Mouse (Mus musculus) intestine, embryonic 16.5 days (tissue): ENCODE results near the gene Senp5. TPM values are rescaled to one million over a fixed set of nuclear protein-coding genes. Genes with fewer than 3 reads are reported as not detected.

Source experiments
- ATAC-seq: fragments of 200-750 bp; cut with Nextera tagmentation; 2 replicates; pipeline ENCODE4 v1.8.0; 2017; ENCODE audit warnings: moderate TSS enrichment, moderate library complexity
- H3K27ac ChIP-seq: fragments of 300-500 bp; sonication (generic); 2 replicates; pipeline ENCODE4 v1.5.1; 2014; ENCODE audit warnings: mild to moderate bottlenecking, low read length
- H3K27me3 ChIP-seq: fragments of 300-500 bp; sonication (generic); replicated peaks from 2 replicates; pipeline ENCODE4 v1.6.1; 2014; ENCODE audit warnings: low read length, control low read depth, mixed read lengths; ENCODE audit not compliant: control insufficient read depth, insufficient read depth
- H3K36me3 ChIP-seq: fragments of 300-500 bp; sonication (generic); 2 replicates; pipeline ENCODE4 v1.6.1; 2014; ENCODE audit warnings: low read length, control low read depth; ENCODE audit not compliant: control insufficient read depth, insufficient read depth
- H3K4me1 ChIP-seq: fragments of 300-500 bp; sonication (generic); 2 replicates; pipeline ENCODE4 v1.6.1; 2014; ENCODE audit warnings: low read length, control low read depth, mixed read lengths; ENCODE audit not compliant: control insufficient read depth, insufficient read depth
- H3K4me2 ChIP-seq: fragments of 300-500 bp; sonication (generic); 2 replicates; pipeline ENCODE4 v1.6.1; 2014; ENCODE audit warnings: low read depth, low read length, control low read depth
- H3K4me3 ChIP-seq: fragments of 300-500 bp; sonication (generic); 2 replicates; pipeline ENCODE4 v1.5.1; 2014; ENCODE audit warnings: mild to moderate bottlenecking, low read length
- H3K9ac ChIP-seq: fragments of 300-500 bp; sonication (generic); 2 replicates; pipeline ENCODE4 v1.6.1; 2014; ENCODE audit warnings: low read depth, low read length
- H3K9me3 ChIP-seq: fragments of 300-500 bp; sonication (generic); 2 replicates; pipeline ENCODE4 v1.6.1; 2016; ENCODE audit warnings: low read length, control low read depth; ENCODE audit not compliant: control insufficient read depth
- WGBS: fragments of 180-500 bp; shearing (Covaris S2); extraction: QIAGEN DNeasy Blood & Tissue Kit; methylation state at CpG from one replicate; pipeline ENCODE4 v1.1.7; 2014; 5-methylcytosine and 5-hydroxymethylcytosine counted together
- polyA plus RNA-seq: library from polyadenylated mRNA; unstranded; fragments of >200 nt; fragmentation: Nextera tagmentation; extraction: Ambion mirVana; gene quantifications from 2 replicates; pipeline ENCODE4 v1.2.1, GENCODE M21; 2015

The Senp5 gene
- polyA plus RNA-seq, 1 experiment from 2014 or later = 9.8 TPM

GRCm38 (mm10) chr16:31932840-31933697 is 70.0 kb downstream of the Senp5 start:
- peaks cover 33% of the 10 kb centered on the region for H3K27me3 ChIP-seq
- peak overlapping the region; percentile 69 for H3K4me2 ChIP-seq
- peak overlapping the region; percentile 63 for H3K9ac ChIP-seq
- under 1% methylated on average over 50 of the region's 50 CpGs for WGBS
- H3K4me3 ChIP-seq = peak overlapping the region; percentile 52
- ATAC-seq = peak; percentile 89
- H3K4me1 ChIP-seq = peaks cover 8% of the 10 kb centered on the region
- H3K27ac ChIP-seq = no peak overlapping the region
- H3K9me3 ChIP-seq = peaks cover 5% of the 10 kb centered on the region; the same call in 1 of the 2 replicates
- H3K36me3 ChIP-seq = no peaks in the 10 kb centered on the region

- Histone ChIP-seq H3K27ac (no peak overlapping the region), H3K9ac (no peak overlapping the region), H3K36me3 (no peaks in the 10 kb centered on the region), H3K9me3 (peaks cover 5% of the 10 kb centered on the region; the same call in 1 of the 2 replicates), H3K4me1 (peaks cover 8% of the 10 kb centered on the region), H3K27me3 (peaks cover 33% of the 10 kb centered on the region), H3K4me2 (no peak overlapping the region), H3K4me3 (no peak overlapping the region)
- 63% methylated on average over 5 of the region's 5 CpGs for WGBS
- ATAC-seq = no peak
Measured at GRCm38 (mm10) chr16:31932255-31932654, 70.8 kb downstream of the Senp5 start.

- no peak overlapping the region for H3K4me2 ChIP-seq
- no peak overlapping the region for H3K9ac ChIP-seq
- H3K27ac ChIP-seq = no peak overlapping the region
- 55% methylated on average over 17 of the region's 17 CpGs for WGBS
- H3K27me3 ChIP-seq = peaks cover 30% of the 10 kb centered on the region
- ATAC-seq = no peak
- H3K9me3 ChIP-seq = 0 out of 2 replicates have a peak, but pooled peaks cover 1% of the 10 kb centered on the region
- no peak overlapping the region for H3K4me3 ChIP-seq
- peaks cover 8% of the 10 kb centered on the region for H3K4me1 ChIP-seq
- no peaks in the 10 kb centered on the region for H3K36me3 ChIP-seq
Measured at GRCm38 (mm10) chr16:31931330-31931729, 71.8 kb downstream of the Senp5 start.

- 84% methylated on average over 5 of the region's 5 CpGs for WGBS
- H3K9me3 ChIP-seq = no peaks in the 10 kb centered on the region
- H3K4me1 ChIP-seq = no peaks in the 10 kb centered on the region
- H3K27me3 ChIP-seq = no peaks in the 10 kb centered on the region; the same call in 1 of the 2 replicates
- no peak for ATAC-seq
- no peak overlapping the region for H3K27ac ChIP-seq
- no peak overlapping the region for H3K4me3 ChIP-seq
- H3K36me3 ChIP-seq = no peaks in the 10 kb centered on the region
- H3K4me2 ChIP-seq = no peak overlapping the region
- H3K9ac ChIP-seq = no peak overlapping the region
Measured at GRCm38 (mm10) chr16:31927412-31927811, 75.7 kb downstream of the Senp5 start.

- no peak; the same call in 1 of the 2 replicates for ATAC-seq
- no peaks in the 10 kb centered on the region for H3K9me3 ChIP-seq
- H3K27ac ChIP-seq = no peak overlapping the region
- no peaks in the 10 kb centered on the region for H3K27me3 ChIP-seq
- H3K9ac ChIP-seq = no peak overlapping the region
- no peak overlapping the region for H3K4me3 ChIP-seq
- H3K4me1 ChIP-seq = no peaks in the 10 kb centered on the region
- no peaks in the 10 kb centered on the region for H3K36me3 ChIP-seq
- 81% methylated on average over 13 of the region's 13 CpGs for WGBS
- H3K4me2 ChIP-seq = no peak overlapping the region
Measured at GRCm38 (mm10) chr16:31926547-31927182, 76.4 kb downstream of the Senp5 start.

GRCm38 (mm10) chr16:31926091-31926490 is 77.0 kb downstream of the Senp5 start:
- Histone ChIP-seq H3K9me3 (no peaks in the 10 kb centered on the region), H3K27ac (no peak overlapping the region), H3K4me2 (no peak overlapping the region), H3K9ac (no peak overlapping the region), H3K4me1 (no peaks in the 10 kb centered on the region), H3K4me3 (no peak overlapping the region), H3K27me3 (no peaks in the 10 kb centered on the region), H3K36me3 (no peaks in the 10 kb centered on the region)
- ATAC-seq = peak; percentile 34; the same call in 1 of the 2 replicates
- 81% methylated on average over 6 of the region's 6 CpGs for WGBS

- 0 out of 2 replicates have a peak, but pooled peaks have one; percentile 50 for ATAC-seq
- Histone ChIP-seq H3K9ac (no peak overlapping the region), H3K9me3 (no peaks in the 10 kb centered on the region), H3K4me3 (no peak overlapping the region), H3K36me3 (no peaks in the 10 kb centered on the region), H3K4me2 (no peak overlapping the region), H3K27me3 (no peaks in the 10 kb centered on the region), H3K27ac (no peak overlapping the region), H3K4me1 (no peaks in the 10 kb centered on the region)
- WGBS = 70% methylated on average over 6 of the region's 6 CpGs
Measured at GRCm38 (mm10) chr16:31924368-31924767, 78.7 kb downstream of the Senp5 start.

GRCm38 (mm10) chr16:31918248-31918724 is 84.8 kb downstream of the Senp5 start:
- H3K36me3 ChIP-seq = no peaks in the 10 kb centered on the region
- H3K4me1 ChIP-seq = peaks cover 4% of the 10 kb centered on the region
- peak overlapping the region; percentile 62 for H3K9ac ChIP-seq
- peak overlapping the region; percentile 66 for H3K4me2 ChIP-seq
- no peaks in the 10 kb centered on the region for H3K27me3 ChIP-seq
- WGBS = 3% methylated on average over 14 of the region's 14 CpGs
- peak overlapping the region; percentile 23 for H3K4me3 ChIP-seq
- peak; percentile 73 for ATAC-seq
- no peaks in the 10 kb centered on the region for H3K9me3 ChIP-seq
- H3K27ac ChIP-seq = peak overlapping the region; percentile 77

GRCm38 (mm10) chr16:31917776-31918175 is 85.3 kb downstream of the Senp5 start:
- no peaks in the 10 kb centered on the region for H3K9me3 ChIP-seq
- H3K9ac ChIP-seq = peak overlapping the region; percentile 62
- peak overlapping the region; percentile 77 for H3K27ac ChIP-seq
- peak overlapping the region; percentile 66 for H3K4me2 ChIP-seq
- peak; percentile 93 for ATAC-seq
- H3K4me1 ChIP-seq = peaks cover 4% of the 10 kb centered on the region
- 57% methylated on average over 11 of the region's 11 CpGs for WGBS
- peak overlapping the region; percentile 23 for H3K4me3 ChIP-seq
- no peaks in the 10 kb centered on the region for H3K27me3 ChIP-seq
- no peaks in the 10 kb centered on the region for H3K36me3 ChIP-seq
